Mouse (Mus musculus) lung, postnatal 0 days (tissue): ENCODE measurements around the gene Gapdh.

Experiments
- CTCF ChIP-seq: IDR thresholded peaks from 2 replicates; pipeline ENCODE4 v1.5.1; 2016; ENCODE audit warnings: antibody characterized with exemption, mild to moderate bottlenecking
- EP300 ChIP-seq: IDR thresholded peaks from 2 replicates; pipeline ENCODE4 v1.6.1; 2016; ENCODE audit warnings: antibody characterized with exemption, mild to moderate bottlenecking, control low read depth

DNA sequence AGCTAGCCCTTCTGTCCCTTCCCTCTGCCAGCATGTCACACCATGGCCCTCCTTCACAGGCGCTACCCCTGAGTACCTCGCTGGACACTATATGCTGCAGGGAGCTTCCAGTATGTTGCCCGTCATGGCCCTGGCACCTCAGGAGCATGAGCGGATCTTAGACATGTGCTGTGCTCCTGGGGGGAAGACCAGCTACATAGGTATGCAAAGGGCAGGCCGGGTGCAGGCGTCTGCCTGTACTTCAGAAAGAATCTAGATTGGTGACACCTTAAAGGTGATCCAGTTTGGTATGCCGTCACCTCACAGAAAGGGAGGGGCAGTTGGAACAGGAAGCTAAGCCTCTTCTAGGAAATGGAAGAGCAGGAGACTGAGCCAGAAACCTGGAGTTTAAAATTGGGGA lies 26.5 kb downstream of the Gapdh start:
- TF ChIP-seq CTCF = no peak
- TF ChIP-seq EP300 = no peak
